Mouse (Mus musculus): ENCODE data around the gene Kctd8.
"Not testable (repeated sequence)": the region's sequence is repeated elsewhere in the genome, so short reads cannot be mapped to it uniquely, and the experiment has no call there.

Kctd8 gene

GRCm38 (mm10) chr5:69340919-69341801 lies at the start of gene Kctd8:
Gene Kctd8, minus strand, starts transcription at chr5:69341679.
- no peak for DNase-seq (ENCODE audit: low spot score)

GRCm38 (mm10) chr5:69379072-69379471 lies 37.6 kb upstream of the Kctd8 start:
- DNase-seq (ENCODE audit: low spot score): no peak

GRCm38 (mm10) chr5:69350596-69350995 lies 9.1 kb upstream of the Kctd8 start:
- no peak for DNase-seq (ENCODE audit: low spot score)

DNA sequence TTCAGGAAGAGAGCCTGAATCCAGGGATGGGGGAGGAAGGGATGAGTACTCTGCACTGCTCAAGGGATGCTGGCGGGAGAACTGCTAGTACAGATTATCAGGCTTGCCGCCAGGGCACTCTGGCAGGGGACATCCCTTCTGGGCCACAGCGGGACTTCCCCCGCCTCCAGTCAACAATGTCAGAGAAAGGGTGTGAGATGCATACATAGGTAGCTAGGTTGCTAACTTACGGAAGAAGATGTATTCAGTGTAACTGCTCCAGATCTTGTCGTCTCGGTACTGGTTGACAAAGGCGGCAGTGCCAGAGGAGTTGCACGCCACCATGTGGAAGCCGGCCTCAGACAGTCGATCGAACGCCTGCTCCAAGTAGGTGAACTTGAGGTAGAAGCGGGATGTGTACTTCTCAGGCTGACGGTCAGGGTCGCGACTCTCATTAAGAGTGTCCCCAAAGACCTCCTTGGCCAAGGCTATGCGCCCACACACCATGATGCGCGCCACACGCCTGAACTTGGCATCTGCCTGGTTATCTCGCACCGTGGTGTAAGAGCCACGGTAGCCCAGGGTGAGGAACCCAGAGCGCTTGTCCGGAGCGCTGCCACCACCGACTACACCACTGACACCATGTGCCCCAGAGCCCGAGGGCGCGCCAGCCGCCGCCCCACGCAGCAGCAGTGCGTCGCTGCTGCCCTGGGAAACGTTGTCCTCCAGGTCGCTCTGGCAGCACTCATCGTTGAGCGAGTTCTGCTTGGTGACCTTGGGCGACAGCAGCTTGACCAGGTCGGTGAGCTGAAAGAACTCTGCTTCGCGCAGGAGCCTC lies 1.2 kb downstream of the Kctd8 start:
- DNase-seq (ENCODE audit: low spot score): no peak

- no peak for DNase-seq (ENCODE audit: low spot score)
Measured at GRCm38 (mm10) chr5:69339623-69339970, 1.9 kb downstream of the Kctd8 start.

DNA sequence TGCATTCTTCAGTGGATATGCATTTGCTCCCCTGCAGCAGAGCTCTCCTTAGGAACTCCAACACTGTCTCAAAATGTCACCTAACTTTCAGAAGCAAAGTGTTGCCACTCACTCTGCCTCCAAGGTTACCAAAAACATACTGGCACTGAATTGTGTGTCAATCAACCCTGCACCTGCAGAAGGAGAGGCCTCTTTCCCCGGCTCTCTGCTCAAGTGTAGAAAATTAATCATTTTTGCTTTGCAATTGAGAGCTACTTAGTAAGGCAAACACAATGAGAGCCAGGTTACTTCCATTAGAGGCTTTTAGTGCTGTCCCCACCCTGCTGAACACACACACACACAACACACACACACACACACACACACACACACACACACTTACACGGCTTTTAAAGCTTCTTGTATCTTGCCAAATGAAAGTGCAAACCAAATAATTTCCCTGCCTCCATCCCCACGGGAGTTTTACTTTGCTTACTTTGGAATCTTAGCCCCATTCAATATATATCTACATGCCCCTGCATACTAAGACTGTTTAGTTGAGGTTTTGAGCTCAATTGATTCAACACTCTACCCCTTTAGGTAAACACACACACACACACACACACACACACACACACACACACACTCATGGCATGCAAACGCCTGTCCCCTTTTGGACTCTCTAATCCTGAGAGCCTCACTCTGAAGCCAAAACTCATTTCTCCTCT lies 2.4 kb downstream of the Kctd8 start:
- DNase-seq (ENCODE audit: low spot score): no peak

DNA sequence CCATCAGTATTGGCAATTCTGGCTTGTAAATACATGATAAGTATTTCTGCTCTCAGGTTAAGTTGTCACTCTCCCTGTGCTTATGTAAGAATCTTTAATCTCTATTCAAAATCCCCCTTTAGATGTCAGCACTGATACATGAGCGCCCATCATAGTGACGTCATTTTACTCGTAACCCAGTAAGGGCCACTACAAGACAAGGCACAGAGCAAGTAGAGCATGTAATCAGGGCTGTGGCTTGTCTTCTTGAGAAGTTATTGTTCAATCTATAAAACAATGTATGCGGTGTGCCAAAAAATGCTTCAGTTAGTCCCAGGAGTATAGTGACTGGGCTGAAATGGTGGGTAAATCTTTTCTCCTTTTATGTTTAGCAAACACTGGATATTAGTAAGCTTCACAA lies 13.9 kb downstream of the Kctd8 start:
- no peak for DNase-seq (ENCODE audit: low spot score)

GRCm38 (mm10) chr5:69324566-69325230 lies 16.8 kb downstream of the Kctd8 start:
- no peak for DNase-seq (ENCODE audit: low spot score)

DNA sequence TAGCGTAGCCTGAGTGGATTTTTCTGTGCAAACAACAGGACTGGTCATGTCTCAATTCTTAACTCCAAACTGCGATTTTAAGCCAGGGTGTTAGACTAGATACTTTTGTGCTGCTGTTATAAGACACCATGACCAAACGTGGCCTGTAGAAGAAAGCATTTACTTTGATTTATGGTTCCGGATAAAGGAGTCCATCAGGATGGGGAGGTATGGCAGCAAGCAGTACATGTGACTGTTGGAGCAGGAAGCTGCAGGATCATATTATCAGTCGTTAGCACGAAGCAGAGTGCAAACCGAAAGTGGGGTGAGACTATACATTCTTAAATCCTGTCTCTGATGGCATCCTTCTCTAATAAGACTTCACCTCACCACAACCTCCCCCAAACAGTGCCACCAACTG lies 28.9 kb downstream of the Kctd8 start:
- no peak for DNase-seq (ENCODE audit: low spot score)

DNA sequence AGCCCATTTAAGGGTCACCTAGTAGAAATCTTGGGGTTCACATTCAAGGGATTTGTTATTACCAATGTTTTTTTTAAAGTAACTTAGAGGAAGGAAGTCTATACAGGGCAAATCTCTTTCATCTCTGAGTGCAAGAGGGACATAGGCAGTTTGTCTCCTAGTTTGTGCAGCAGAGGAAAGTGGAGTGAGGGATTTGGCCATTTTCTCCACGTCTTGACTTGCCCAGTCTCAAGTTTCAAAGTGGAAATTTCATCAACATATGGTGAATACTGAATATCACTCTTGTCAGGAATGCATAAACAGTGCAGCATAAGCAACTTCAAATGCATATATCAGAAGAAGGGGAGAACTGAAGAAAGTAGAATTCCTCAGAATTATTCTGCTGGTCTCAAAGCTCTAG lies 39.8 kb downstream of the Kctd8 start:
- no peak for DNase-seq (ENCODE audit: low spot score)

GRCm38 (mm10) chr5:69292353-69292752 lies 49.1 kb downstream of the Kctd8 start:
- DNase-seq (ENCODE audit: low spot score): no peak

- DNase-seq (ENCODE audit: low spot score): no peak
Measured at GRCm38 (mm10) chr5:69284359-69284758, 57.1 kb downstream of the Kctd8 start.

- no peak for DNase-seq (ENCODE audit: low spot score)
Measured at GRCm38 (mm10) chr5:69252366-69252765, 89.1 kb downstream of the Kctd8 start.

DNA sequence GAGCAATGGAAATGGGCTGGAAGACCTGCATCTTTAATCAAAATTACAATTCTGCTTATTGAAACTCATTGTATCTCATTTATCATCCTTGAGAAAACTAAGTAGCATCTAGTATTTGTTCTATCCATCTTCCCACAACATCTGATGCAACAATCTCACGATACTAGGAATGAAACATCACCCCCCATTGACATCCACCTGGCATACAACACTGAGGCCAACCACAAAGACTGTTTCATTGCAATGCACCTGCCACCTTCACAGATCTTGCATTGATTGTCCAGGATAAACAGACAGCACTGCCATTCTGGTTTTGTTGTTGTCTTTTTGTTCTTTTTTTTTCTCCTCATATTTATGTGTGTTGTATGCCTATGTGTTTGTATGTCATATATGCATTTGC lies 99.5 kb downstream of the Kctd8 start:
- no peak for DNase-seq (ENCODE audit: low spot score)

- DNase-seq (ENCODE audit: low spot score): no peak
Measured at GRCm38 (mm10) chr5:69233560-69233959, 107.9 kb downstream of the Kctd8 start.

- not testable (repeated sequence) for DNase-seq (ENCODE audit: low spot score)
Measured at GRCm38 (mm10) chr5:69231649-69232048, 109.8 kb downstream of the Kctd8 start.

DNA sequence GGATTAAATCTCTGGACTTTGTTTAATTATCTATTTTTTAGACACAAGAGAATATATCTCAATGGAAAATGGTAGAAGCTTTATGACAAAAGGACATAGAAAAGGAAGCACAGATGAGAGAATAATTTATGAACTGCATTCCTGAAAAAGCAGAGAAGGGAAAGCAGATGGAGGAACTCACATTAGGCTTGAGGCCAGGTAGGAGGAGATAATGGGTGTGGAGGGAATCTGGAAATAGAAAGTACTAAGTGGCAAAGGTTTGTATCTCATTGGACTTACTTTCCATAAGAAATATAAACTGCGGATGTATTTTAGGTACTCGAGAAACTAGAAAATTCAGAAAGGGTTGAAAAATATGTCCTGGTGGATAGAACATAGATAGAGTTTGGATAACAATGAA lies 114.3 kb downstream of the Kctd8 start:
- DNase-seq (ENCODE audit: low spot score): no peak

DNA sequence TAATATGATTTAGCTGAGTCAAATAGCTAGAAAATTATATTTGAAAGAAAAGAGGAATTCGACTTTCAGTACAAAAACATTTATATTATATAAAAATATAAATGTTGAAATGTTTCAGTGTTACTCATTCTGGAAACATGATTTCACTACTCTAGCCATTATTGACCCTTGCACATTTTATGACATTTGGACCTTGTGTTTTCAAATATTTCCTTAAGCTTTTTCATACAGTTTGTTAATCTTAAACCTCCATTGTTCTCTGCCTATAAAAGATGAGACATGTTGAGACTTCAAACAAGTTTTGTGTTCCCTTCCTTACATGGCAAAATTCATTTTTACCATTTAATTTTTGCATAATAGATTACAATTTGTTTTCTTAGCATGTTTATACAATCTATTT lies 118.9 kb downstream of the Kctd8 start:
- DNase-seq (ENCODE audit: low spot score): no peak

GRCm38 (mm10) chr5:69215216-69215615 lies 126.3 kb downstream of the Kctd8 start:
- no peak for DNase-seq (ENCODE audit: low spot score)

DNA sequence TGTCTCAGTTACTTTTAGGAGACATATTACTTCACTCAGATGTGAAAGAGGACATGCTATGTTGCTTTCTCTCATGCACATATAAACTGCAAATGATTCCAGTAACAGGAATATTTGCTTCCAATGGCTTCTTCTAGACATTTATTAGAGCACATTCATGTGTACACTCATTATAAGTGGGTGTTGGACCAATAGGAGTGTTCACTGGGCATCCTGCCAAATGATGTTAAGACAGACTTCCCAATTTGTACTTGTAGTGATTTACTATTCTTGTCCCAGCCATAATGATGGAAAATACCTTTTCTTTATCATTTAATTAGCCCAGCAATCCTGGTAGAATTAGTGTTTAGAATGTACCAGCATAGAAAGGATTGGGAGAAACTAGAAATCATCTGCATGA lies 132.1 kb downstream of the Kctd8 start:
- DNase-seq (ENCODE audit: low spot score): no peak

DNA sequence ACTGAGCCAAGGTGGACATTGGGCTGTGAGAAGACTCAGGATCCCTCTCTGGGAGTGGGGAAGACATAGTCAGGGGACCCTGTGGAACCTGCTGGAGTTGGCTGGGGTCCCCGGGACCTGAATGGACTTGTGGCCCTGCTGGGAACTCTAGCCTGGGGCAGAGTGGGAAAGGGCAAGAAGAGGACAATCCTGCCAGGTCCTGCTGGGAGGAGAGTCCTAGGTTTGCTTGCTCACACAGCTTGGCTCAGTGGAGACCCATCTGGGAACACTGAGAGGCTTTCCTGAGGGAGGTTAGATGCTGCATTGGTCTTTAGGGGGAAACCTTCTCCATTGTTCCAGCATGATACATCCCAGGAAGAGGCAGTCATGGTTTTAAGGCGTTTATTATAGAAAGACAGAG lies 133.8 kb downstream of the Kctd8 start:
- DNase-seq (ENCODE audit: low spot score): no peak

DNA sequence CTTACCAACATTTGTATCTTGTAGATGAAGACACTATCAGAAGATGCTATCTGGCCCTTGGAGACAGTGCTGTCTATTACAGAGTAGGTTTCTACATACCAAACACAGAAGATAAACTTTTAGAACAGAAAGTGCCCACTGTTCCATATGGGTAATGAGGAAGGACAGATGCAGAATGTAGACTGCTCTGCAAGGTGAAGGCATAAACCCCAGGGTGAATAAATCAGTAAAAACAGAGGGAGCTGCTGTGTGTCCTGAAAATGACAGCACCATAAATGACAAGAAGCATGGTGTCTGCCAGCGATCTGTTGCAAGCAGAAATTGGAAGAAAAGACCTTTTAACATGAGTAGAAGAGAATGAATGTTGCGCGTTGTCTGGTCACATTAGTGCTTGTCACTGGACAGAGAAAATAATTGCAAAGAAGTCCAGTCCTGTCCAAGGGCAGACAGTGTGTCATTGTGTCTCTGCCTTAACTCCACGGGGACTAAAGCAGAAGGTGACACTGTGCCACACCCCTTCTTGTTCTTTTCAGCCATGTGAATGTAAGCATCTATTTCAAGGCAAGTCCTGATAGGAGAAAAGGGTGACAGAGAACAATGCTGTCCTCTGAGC lies 181.5 kb downstream of the Kctd8 start:
- no peak for DNase-seq (ENCODE audit: low spot score)

All from c-Kit-positive CD71-positive TER-119-positive erythroid progenitor cells, embryonic 14.5 days (primary cell).